Mouse (Mus musculus): Measurements from ENCODE around the gene Pck1. TPM values are rescaled to one million over a fixed set of nuclear protein-coding genes. Genes with fewer than 3 reads are reported as not detected.
A peak's percentile ranks its signal among the peaks of the same experiment; 100 is the strongest.
"Not testable (repeated sequence)": the region's sequence is repeated elsewhere in the genome, so short reads cannot be mapped to it uniquely, and the experiment has no call there.

The Pck1 gene
- polyA plus RNA-seq (2015; fragmentation: Nextera tagmentation; extraction: Ambion mirVana) = 17.9 and 18.0 TPM in 2 replicates

- WGBS = 45% methylated on average over 13 of the region's 13 CpGs
- peak; percentile 81 for ATAC-seq (replicated peaks; ENCODE audit: low FRiP score)
- Histone ChIP-seq H3K4me3 (replicated peaks) (no peak within 1 kb of the TSS), H3K27ac (0 out of 2 replicates have a peak within 1 kb of the TSS, but pooled peaks have one; percentile 34), H3K9me3 (replicated peaks) (no peaks in the 10 kb centered on the region), H3K4me1 (peaks cover 31% of the 10 kb centered on the region), H3K36me3 (no peaks in the 10 kb centered on the region), H3K9ac (no peak within 1 kb of the TSS), H3K27me3 (peaks cover 7% of the 10 kb centered on the region; the same call in 1 of the 2 replicates), H3K4me2 (0 out of 2 replicates have a peak within 1 kb of the TSS, but pooled peaks have one; percentile 3)
Measured at GRCm38 (mm10) chr2:173152436-173153151, at the start of gene Pck1. Pck1 (plus strand) TSS chr2:173153048.

- Histone ChIP-seq H3K27ac (no peak overlapping the region), H3K36me3 (no peaks in the 10 kb centered on the region), H3K9me3 (replicated peaks) (no peaks in the 10 kb centered on the region; the same call in 1 of the 2 replicates), H3K4me1 (peaks cover 16% of the 10 kb centered on the region), H3K27me3 (peaks cover 59% of the 10 kb centered on the region), H3K9ac (no peak overlapping the region), H3K4me3 (replicated peaks) (no peak overlapping the region), H3K4me2 (no peak overlapping the region)
- WGBS = 72% methylated on average over 9 of the region's 9 CpGs
- 0 out of 2 replicates have a peak, but pooled peaks have one; percentile 10 for ATAC-seq (replicated peaks; ENCODE audit: low FRiP score)
Measured at GRCm38 (mm10) chr2:173106409-173106808, 46.4 kb upstream of the Pck1 start.

- no peak overlapping the region for H3K27ac ChIP-seq
- peak; percentile 69 for ATAC-seq (replicated peaks; ENCODE audit: low FRiP score)
- WGBS = 14% methylated on average over 14 of the region's 14 CpGs
- peaks cover 16% of the 10 kb centered on the region for H3K4me1 ChIP-seq
- H3K36me3 ChIP-seq = no peaks in the 10 kb centered on the region
- no peaks in the 10 kb centered on the region; the same call in 1 of the 2 replicates for H3K9me3 ChIP-seq (replicated peaks)
- H3K4me2 ChIP-seq = no peak overlapping the region
- H3K27me3 ChIP-seq = peaks cover 52% of the 10 kb centered on the region
- no peak overlapping the region for H3K9ac ChIP-seq
- H3K4me3 ChIP-seq (replicated peaks) = no peak overlapping the region
Measured at GRCm38 (mm10) chr2:173106889-173107785, 45.7 kb upstream of the Pck1 start.

- H3K27ac ChIP-seq = no peak overlapping the region
- no peak overlapping the region for H3K9ac ChIP-seq
- no peak for ATAC-seq (replicated peaks; ENCODE audit: low FRiP score)
- H3K9me3 ChIP-seq (replicated peaks) = no peaks in the 10 kb centered on the region; the same call in 1 of the 2 replicates
- H3K27me3 ChIP-seq = peaks cover 47% of the 10 kb centered on the region
- H3K4me2 ChIP-seq = no peak overlapping the region
- WGBS = 70% methylated on average over 6 of the region's 6 CpGs
- H3K36me3 ChIP-seq = no peaks in the 10 kb centered on the region
- no peak overlapping the region for H3K4me3 ChIP-seq (replicated peaks)
- H3K4me1 ChIP-seq = peaks cover 16% of the 10 kb centered on the region
Measured at GRCm38 (mm10) chr2:173108509-173109190, 44.2 kb upstream of the Pck1 start.

- peaks cover 16% of the 10 kb centered on the region for H3K4me1 ChIP-seq
- no peaks in the 10 kb centered on the region for H3K36me3 ChIP-seq
- peaks cover 42% of the 10 kb centered on the region for H3K27me3 ChIP-seq
- no peak for ATAC-seq (replicated peaks; ENCODE audit: low FRiP score)
- no peak overlapping the region for H3K4me3 ChIP-seq (replicated peaks)
- H3K9ac ChIP-seq = no peak overlapping the region
- WGBS = 95% methylated on average over 7 of the region's 7 CpGs
- H3K4me2 ChIP-seq = no peak overlapping the region
- H3K27ac ChIP-seq = no peak overlapping the region
- H3K9me3 ChIP-seq (replicated peaks) = no peaks in the 10 kb centered on the region; the same call in 1 of the 2 replicates
Measured at GRCm38 (mm10) chr2:173109510-173109909, 43.3 kb upstream of the Pck1 start.

GRCm38 (mm10) chr2:173110571-173110970 lies 42.3 kb upstream of the Pck1 start:
- Histone ChIP-seq H3K4me3 (replicated peaks) (no peak overlapping the region), H3K36me3 (no peaks in the 10 kb centered on the region), H3K9ac (no peak overlapping the region), H3K4me1 (peaks cover 16% of the 10 kb centered on the region), H3K9me3 (replicated peaks) (no peaks in the 10 kb centered on the region; the same call in 1 of the 2 replicates), H3K27me3 (peaks cover 44% of the 10 kb centered on the region), H3K27ac (no peak overlapping the region), H3K4me2 (no peak overlapping the region)
- WGBS = 93% methylated on average over 9 of the region's 9 CpGs
- ATAC-seq (replicated peaks; ENCODE audit: low FRiP score) = no peak

GRCm38 (mm10) chr2:173113796-173114195 lies 39.1 kb upstream of the Pck1 start:
- not testable (repeated sequence) for H3K9me3 ChIP-seq (replicated peaks); H3K4me3 ChIP-seq (replicated peaks); H3K36me3 ChIP-seq; ATAC-seq (replicated peaks; ENCODE audit: low FRiP score); H3K9ac ChIP-seq; H3K4me2 ChIP-seq; H3K27ac ChIP-seq
- H3K27me3 ChIP-seq = peaks cover 22% of the 10 kb centered on the region
- peaks cover 12% of the 10 kb centered on the region; the same call in 1 of the 2 replicates for H3K4me1 ChIP-seq
- WGBS = 69% methylated on average over 3 of the region's 3 CpGs

GRCm38 (mm10) chr2:173119023-173119944 lies 33.6 kb upstream of the Pck1 start, which contains the start of gene Ctcfl:
Ctcfl (minus strand) TSS chr2:173119525.
- Histone ChIP-seq H3K27me3 (peaks cover 16% of the 10 kb centered on the region; the same call in 1 of the 2 replicates), H3K4me2 (no peak within 1 kb of the TSS), H3K4me1 (peaks cover 12% of the 10 kb centered on the region; the same call in 1 of the 2 replicates), H3K9ac (no peak within 1 kb of the TSS), H3K27ac (no peak within 1 kb of the TSS), H3K9me3 (replicated peaks) (no peaks in the 10 kb centered on the region), H3K4me3 (replicated peaks) (no peak within 1 kb of the TSS), H3K36me3 (no peaks in the 10 kb centered on the region)
- 88% methylated on average over 35 of the region's 35 CpGs for WGBS
- no peak for ATAC-seq (replicated peaks; ENCODE audit: low FRiP score)

GRCm38 (mm10) chr2:173120117-173120516 lies 32.7 kb upstream of the Pck1 start:
- H3K4me2 ChIP-seq; H3K27me3 ChIP-seq; H3K9me3 ChIP-seq (replicated peaks); H3K36me3 ChIP-seq; H3K9ac ChIP-seq; H3K27ac ChIP-seq; ATAC-seq (replicated peaks; ENCODE audit: low FRiP score); H3K4me3 ChIP-seq (replicated peaks): not testable (repeated sequence)
- H3K4me1 ChIP-seq = peaks cover 12% of the 10 kb centered on the region; the same call in 1 of the 2 replicates
- WGBS = 73% methylated on average over 4 of the region's 4 CpGs

GRCm38 (mm10) chr2:173124022-173124735 lies 28.7 kb upstream of the Pck1 start:
- Histone ChIP-seq H3K4me1 (no peaks in the 10 kb centered on the region), H3K4me2 (no peak overlapping the region), H3K27ac (no peak overlapping the region), H3K27me3 (peaks cover 12% of the 10 kb centered on the region), H3K4me3 (replicated peaks) (no peak overlapping the region), H3K9ac (no peak overlapping the region), H3K36me3 (no peaks in the 10 kb centered on the region), H3K9me3 (replicated peaks) (no peaks in the 10 kb centered on the region)
- 82% methylated on average over 7 of the region's 7 CpGs for WGBS
- no peak for ATAC-seq (replicated peaks; ENCODE audit: low FRiP score)
